Mouse (Mus musculus) limb, embryonic 10.5 days (tissue): Measurements from ENCODE around the gene Tpi1. TPM values are rescaled to one million over a fixed set of nuclear protein-coding genes. Genes with fewer than 3 reads are reported as not detected.
"Not testable (repeated sequence)": the region's sequence is repeated elsewhere in the genome, so short reads cannot be mapped to it uniquely, and the experiment has no call there.

Experiments
- DNase-seq: peaks from one replicate; pipeline ENCODE4 v3.0.0-alpha.2; 2017; ENCODE audit warnings: low spot score
- H3K27ac ChIP-seq: fragments of 300-500 bp; sonication (generic); 2 replicates; pipeline ENCODE4 v1.5.1; 2016; ENCODE audit warnings: mild to moderate bottlenecking
- H3K27me3 ChIP-seq: fragments of 300-500 bp; sonication (generic); 2 replicates; pipeline ENCODE4 v1.6.1; 2016; ENCODE audit warnings: low read depth, mild to moderate bottlenecking; ENCODE audit not compliant: poor library complexity, severe bottlenecking
- H3K36me3 ChIP-seq: fragments of 300-500 bp; sonication (generic); 2 replicates; pipeline ENCODE4 v1.6.1; 2016; ENCODE audit warnings: mild to moderate bottlenecking, moderate library complexity
- H3K4me1 ChIP-seq: fragments of 300-500 bp; sonication (generic); 2 replicates; pipeline ENCODE4 v1.6.1; 2016
- H3K4me3 ChIP-seq: fragments of 300-500 bp; sonication (generic); 2 replicates; pipeline ENCODE4 v1.5.1; 2016; ENCODE audit warnings: mild to moderate bottlenecking, moderate library complexity
- H3K9me3 ChIP-seq: fragments of 300-500 bp; sonication (generic); replicated peaks from 2 replicates; pipeline ENCODE4 v1.6.1; 2016; ENCODE audit warnings: mild to moderate bottlenecking
- WGBS: fragments of 180-500 bp; shearing (Covaris S2); methylation state at CpG from one replicate; pipeline ENCODE4 v1.1.7; 2016; 5-methylcytosine and 5-hydroxymethylcytosine counted together
- polyA plus RNA-seq: library from polyadenylated mRNA; unstranded; fragments of >200 nt; fragmentation: Nextera tagmentation; extraction: Ambion mirVana; gene quantifications from 2 replicates; pipeline ENCODE4 v1.2.1, GENCODE M21; 2016

The Tpi1 gene
- polyA plus RNA-seq, 1 experiment from 2014 or later = 831 TPM

- Histone ChIP-seq H3K9me3 (no peaks in the 10 kb centered on the region), H3K27me3 (peaks cover 22% of the 10 kb centered on the region), H3K4me1 (peaks cover 49% of the 10 kb centered on the region), H3K36me3 (peaks cover 50% of the 10 kb centered on the region), H3K4me3 (no peak overlapping the region), H3K27ac (0 out of 2 replicates have a peak overlapping the region, but pooled peaks have one; percentile 42)
- 67% methylated on average over 12 of the region's 12 CpGs for WGBS
- DNase-seq = no peak
These were observed 40.6 kb upstream of the Tpi1 start for GRCm38 (mm10) chr6:124854647-124855046.

- H3K27ac ChIP-seq = no peak overlapping the region
- H3K36me3 ChIP-seq = peaks cover 69% of the 10 kb centered on the region
- no peaks in the 10 kb centered on the region for H3K9me3 ChIP-seq
- 0 out of 2 replicates have a peak, but pooled peaks cover 6% of the 10 kb centered on the region for H3K27me3 ChIP-seq
- 39% methylated on average over 8 of the region's 8 CpGs for WGBS
- peaks cover 12% of the 10 kb centered on the region for H3K4me1 ChIP-seq
- DNase-seq = no peak
- H3K4me3 ChIP-seq = no peak overlapping the region
These were observed 36.4 kb upstream of the Tpi1 start for GRCm38 (mm10) chr6:124850535-124850934.

GRCm38 (mm10) chr6:124847305-124847704 lies 33.2 kb upstream of the Tpi1 start:
- Histone ChIP-seq H3K4me1 (peaks cover 4% of the 10 kb centered on the region; the same call in 1 of the 2 replicates), H3K4me3 (no peak overlapping the region), H3K27me3 (no peaks in the 10 kb centered on the region), H3K9me3 (no peaks in the 10 kb centered on the region), H3K36me3 (peaks cover 57% of the 10 kb centered on the region), H3K27ac (no peak overlapping the region)
- peak; percentile 98 for DNase-seq
- 15% methylated on average over 9 of the region's 9 CpGs for WGBS

- H3K36me3 ChIP-seq = peaks cover 33% of the 10 kb centered on the region
- no peaks in the 10 kb centered on the region for H3K9me3 ChIP-seq
- WGBS = 39% methylated on average over 15 of the region's 15 CpGs
- DNase-seq = no peak
- 0 out of 2 replicates have a peak, but pooled peaks cover 9% of the 10 kb centered on the region for H3K27me3 ChIP-seq
- H3K4me3 ChIP-seq = peak within 1 kb of the TSS; percentile 23
- H3K27ac ChIP-seq = peak within 1 kb of the TSS; percentile 75
- peaks cover 48% of the 10 kb centered on the region for H3K4me1 ChIP-seq
These were observed 26.4 kb upstream of the Tpi1 start, which contains the start of gene Gnb3 for GRCm38 (mm10) chr6:124840241-124841167. TSS of gene Gnb3 (minus strand) at chr6:124840275.

- Histone ChIP-seq H3K36me3 (peaks cover 32% of the 10 kb centered on the region), H3K27ac (peak overlapping the region; percentile 75), H3K4me1 (peaks cover 55% of the 10 kb centered on the region), H3K4me3 (peak overlapping the region; percentile 23), H3K27me3 (0 out of 2 replicates have a peak, but pooled peaks cover 9% of the 10 kb centered on the region), H3K9me3 (no peaks in the 10 kb centered on the region)
- DNase-seq = peak; percentile 49
- 9% methylated on average over 8 of the region's 8 CpGs for WGBS
These were observed 25.7 kb upstream of the Tpi1 start for GRCm38 (mm10) chr6:124839805-124840204.

GRCm38 (mm10) chr6:124836411-124836810 lies 22.3 kb upstream of the Tpi1 start:
- H3K4me1 ChIP-seq = peaks cover 73% of the 10 kb centered on the region
- 82% methylated on average over 7 of the region's 7 CpGs for WGBS
- DNase-seq = no peak
- 0 out of 2 replicates have a peak, but pooled peaks cover 9% of the 10 kb centered on the region for H3K27me3 ChIP-seq
- H3K36me3 ChIP-seq = peaks cover 48% of the 10 kb centered on the region
- H3K4me3 ChIP-seq = no peak overlapping the region
- no peaks in the 10 kb centered on the region for H3K9me3 ChIP-seq
- H3K27ac ChIP-seq = 0 out of 2 replicates have a peak overlapping the region, but pooled peaks have one; percentile 51

- H3K9me3 ChIP-seq = no peaks in the 10 kb centered on the region
- peaks cover 44% of the 10 kb centered on the region for H3K36me3 ChIP-seq
- peak overlapping the region; percentile 4; the same call in 1 of the 2 replicates for H3K27ac ChIP-seq
- DNase-seq = peak; percentile 57
- peaks cover 78% of the 10 kb centered on the region for H3K4me1 ChIP-seq
- 0 out of 2 replicates have a peak, but pooled peaks cover 9% of the 10 kb centered on the region for H3K27me3 ChIP-seq
- WGBS = 37% methylated on average over 10 of the region's 10 CpGs
- peak overlapping the region; percentile 6; the same call in 1 of the 2 replicates for H3K4me3 ChIP-seq
These were observed 21.4 kb upstream of the Tpi1 start for GRCm38 (mm10) chr6:124835531-124835930.

GRCm38 (mm10) chr6:124834512-124835081 lies 20.5 kb upstream of the Tpi1 start:
- Histone ChIP-seq H3K27ac (no peak overlapping the region), H3K27me3 (0 out of 2 replicates have a peak, but pooled peaks cover 5% of the 10 kb centered on the region), H3K9me3 (no peaks in the 10 kb centered on the region), H3K4me1 (peaks cover 72% of the 10 kb centered on the region), H3K36me3 (peaks cover 44% of the 10 kb centered on the region), H3K4me3 (no peak overlapping the region)
- 91% methylated on average over 6 of the region's 6 CpGs for WGBS
- DNase-seq = no peak

- Histone ChIP-seq H3K4me1 (peaks cover 59% of the 10 kb centered on the region), H3K27me3 (no peaks in the 10 kb centered on the region), H3K36me3 (peaks cover 53% of the 10 kb centered on the region), H3K9me3 (no peaks in the 10 kb centered on the region), H3K27ac (no peak overlapping the region), H3K4me3 (peak overlapping the region; percentile 80; the same call in 1 of the 2 replicates)
- 92% methylated on average over 8 of the region's 8 CpGs for WGBS
- DNase-seq = no peak
These were observed 17.6 kb upstream of the Tpi1 start for GRCm38 (mm10) chr6:124831649-124832048.

- 91% methylated on average over 4 of the region's 4 CpGs for WGBS
- peaks cover 57% of the 10 kb centered on the region for H3K36me3 ChIP-seq
- peaks cover 54% of the 10 kb centered on the region for H3K4me1 ChIP-seq
- peak overlapping the region; percentile 80; the same call in 1 of the 2 replicates for H3K4me3 ChIP-seq
- DNase-seq, H3K27ac ChIP-seq, H3K9me3 ChIP-seq, H3K27me3 ChIP-seq: not testable (repeated sequence)
These were observed 17.1 kb upstream of the Tpi1 start for GRCm38 (mm10) chr6:124831199-124831598.

GRCm38 (mm10) chr6:124829799-124830700 lies 16.0 kb upstream of the Tpi1 start:
- peak; percentile 87 for DNase-seq
- Histone ChIP-seq H3K27me3 (no peaks in the 10 kb centered on the region), H3K27ac (peak overlapping the region; percentile 90), H3K4me1 (peaks cover 43% of the 10 kb centered on the region), H3K4me3 (peak overlapping the region; percentile 80), H3K36me3 (peaks cover 64% of the 10 kb centered on the region), H3K9me3 (no peaks in the 10 kb centered on the region)
- WGBS = under 1% methylated on average over 38 of the region's 38 CpGs
